Mouse (Mus musculus) limb, embryonic 14.5 days (tissue): ENCODE measurements around the gene Gpr22. TPM values are rescaled to one million over a fixed set of nuclear protein-coding genes. Genes with fewer than 3 reads are reported as not detected.

Source experiments
- ATAC-seq: fragments of 200-750 bp; cut with Nextera tagmentation; 2 replicates; pipeline ENCODE4 v1.8.0; 2017; ENCODE audit warnings: low read depth, moderate number of reproducible peaks, moderate TSS enrichment; ENCODE audit not compliant: low FRiP score
- DNase-seq: peaks from one replicate; pipeline ENCODE4 v3.0.0-alpha.2; 2015; ENCODE audit warnings: low spot score
- H3K27ac ChIP-seq: fragments of 300-500 bp; sonication (generic); replicated peaks from 2 replicates; pipeline ENCODE4 v1.5.1; 2014; ENCODE audit warnings: low read depth, mild to moderate bottlenecking, low read length, moderate library complexity, mixed read lengths
- H3K27me3 ChIP-seq: fragments of 300-500 bp; sonication (generic); 2 replicates; pipeline ENCODE4 v1.6.1; 2014; ENCODE audit warnings: low read length, mixed read lengths; ENCODE audit not compliant: control insufficient read depth, insufficient read depth
- H3K36me3 ChIP-seq: fragments of 300-500 bp; sonication (generic); 2 replicates; pipeline ENCODE4 v1.6.1; 2014; ENCODE audit warnings: mild to moderate bottlenecking, low read length, moderate library complexity, mixed read lengths; ENCODE audit not compliant: control insufficient read depth, insufficient read depth
- H3K4me1 ChIP-seq: fragments of 300-500 bp; sonication (generic); 2 replicates; pipeline ENCODE4 v1.6.1; 2014; ENCODE audit warnings: antibody characterized with exemption, low read length, mixed read lengths; ENCODE audit not compliant: control insufficient read depth, insufficient read depth
- H3K4me2 ChIP-seq: fragments of 300-500 bp; sonication (generic); replicated peaks from 2 replicates; pipeline ENCODE4 v1.6.1; 2014; ENCODE audit warnings: low read depth, mild to moderate bottlenecking, low read length, moderate library complexity; ENCODE audit not compliant: severe bottlenecking
- H3K4me3 ChIP-seq: fragments of 300-500 bp; sonication (generic); replicated peaks from 2 replicates; pipeline ENCODE4 v1.5.1; 2014; ENCODE audit warnings: low read length
- H3K9ac ChIP-seq: fragments of 300-500 bp; sonication (generic); 2 replicates; pipeline ENCODE4 v1.6.1; 2014; ENCODE audit warnings: mild to moderate bottlenecking, low read depth, low read length, moderate library complexity; ENCODE audit not compliant: severe bottlenecking
- H3K9me3 ChIP-seq: fragments of 300-500 bp; sonication (generic); 2 replicates; pipeline ENCODE4 v1.6.1; 2016; ENCODE audit warnings: low read length; ENCODE audit not compliant: control insufficient read depth
- POLR2A ChIP-seq: fragments of 200-500 bp; IDR thresholded peaks from 2 replicates; pipeline ENCODE4 v1.8.0; 2012; ENCODE audit warnings: inconsistent platforms, mild to moderate bottlenecking, moderate library complexity, borderline replicate concordance; ENCODE audit not compliant: insufficient read depth, insufficient read length; ENCODE audit errors: extremely low read depth
- WGBS: fragments of 180-500 bp; shearing (Covaris S2); extraction: QIAGEN DNeasy Blood & Tissue Kit; methylation state at CpG from one replicate; pipeline ENCODE4 v1.1.7; 2014; 5-methylcytosine and 5-hydroxymethylcytosine counted together
- polyA plus RNA-seq, 2 experiments: library from polyadenylated mRNA; depleted of rRNA in 1 of 2; stranded (reverse) in 1 of 2; unstranded in 1 of 2; fragments of >200 nt; fragmentation: Nextera tagmentation in 1 of 2; extraction: Ambion mirVana in 1 of 2; gene quantifications; 2 replicates each; pipeline versions ENCODE4 v1.2.1 to v1.2.3; 2012 to 2014

The Gpr22 gene
- polyA plus RNA-seq, 2 experiments, result 0.14 to 0.32 TPM

- Histone ChIP-seq H3K9me3 (no peaks in the 10 kb centered on the region), H3K27me3 (no peaks in the 10 kb centered on the region), H3K4me2 (no peak overlapping the region), H3K9ac (no peak overlapping the region), H3K27ac (no peak overlapping the region), H3K36me3 (peaks cover 20% of the 10 kb centered on the region), H3K4me1 (no peaks in the 10 kb centered on the region), H3K4me3 (no peak overlapping the region)
- no peak for ATAC-seq
- 87% methylated on average over 3 of the region's 3 CpGs for WGBS
- DNase-seq, result no peak
- TF ChIP-seq POLR2A, result no peak
Observed at GRCm38 (mm10) chr12:31686679-31687078, 27.1 kb downstream of the Gpr22 start.

DNA sequence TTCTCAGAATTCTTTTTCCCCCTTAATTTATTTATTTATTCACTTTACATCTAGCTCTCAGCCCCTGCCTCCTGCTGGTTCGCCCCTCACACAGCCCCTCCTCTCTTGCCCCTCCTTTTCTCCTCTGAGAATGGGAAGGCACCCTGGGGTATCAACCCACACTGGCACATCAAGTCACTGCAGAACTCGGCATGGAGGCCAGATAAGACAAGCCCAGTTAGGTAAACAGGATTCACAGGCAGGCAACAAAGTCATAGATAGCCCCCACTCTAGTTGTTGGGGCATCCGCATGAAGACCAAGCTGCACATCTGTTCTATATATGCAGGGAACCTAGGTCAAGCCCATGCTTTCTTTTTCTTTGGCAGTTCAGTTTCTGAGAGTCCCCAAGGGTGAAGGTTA lies 46.6 kb downstream of the Gpr22 start:
- WGBS, result 71% methylated on average over 3 of the region's 3 CpGs
- no peaks in the 10 kb centered on the region for H3K9me3 ChIP-seq
- H3K36me3 ChIP-seq, result peaks cover 63% of the 10 kb centered on the region
- H3K4me1 ChIP-seq, result no peaks in the 10 kb centered on the region
- ATAC-seq, result no peak
- DNase-seq, result no peak
- H3K4me2 ChIP-seq, result no peak overlapping the region
- H3K9ac ChIP-seq, result no peak overlapping the region
- H3K27ac ChIP-seq, result no peak overlapping the region
- H3K27me3 ChIP-seq, result no peaks in the 10 kb centered on the region
- H3K4me3 ChIP-seq, result no peak overlapping the region
- TF ChIP-seq POLR2A, result no peak

DNA sequence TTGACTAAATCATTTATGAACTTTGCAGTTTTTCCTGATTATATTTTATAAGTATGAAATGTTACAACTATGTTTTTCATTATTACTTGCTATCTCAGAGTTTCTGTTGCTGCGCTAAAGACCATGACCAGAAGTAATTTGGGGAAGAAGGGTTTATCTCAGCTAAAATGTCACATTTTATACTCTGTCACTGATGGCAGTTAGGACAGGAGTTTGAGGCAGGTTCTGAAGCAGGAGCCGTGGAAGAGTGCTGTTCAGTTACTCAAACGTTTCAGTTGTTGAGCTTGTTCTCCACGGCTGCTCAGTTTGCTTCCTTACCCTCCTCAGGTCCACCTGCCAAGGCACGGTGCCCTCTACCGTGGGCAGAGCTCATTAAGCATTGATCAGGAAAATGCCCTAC lies 47.7 kb downstream of the Gpr22 start:
- no peak for TF ChIP-seq POLR2A
- no peak overlapping the region for H3K9ac ChIP-seq
- peaks cover 60% of the 10 kb centered on the region for H3K36me3 ChIP-seq
- H3K27me3 ChIP-seq, result no peaks in the 10 kb centered on the region
- no peaks in the 10 kb centered on the region for H3K4me1 ChIP-seq
- DNase-seq, result no peak
- 75% methylated on average over 6 of the region's 6 CpGs for WGBS
- H3K4me3 ChIP-seq, result no peak overlapping the region
- no peaks in the 10 kb centered on the region for H3K9me3 ChIP-seq
- H3K4me2 ChIP-seq, result no peak overlapping the region
- H3K27ac ChIP-seq, result no peak overlapping the region
- no peak for ATAC-seq

Other genes starting within 250 kb of the Gpr22 start
- 11.2 and 12.2 TPM in 2 replicates for gene Cbll1, start 214.3 kb downstream of the Gpr22 start, polyA plus RNA-seq (2012; rRNA removed)
- gene Cbll1, start 214.3 kb downstream of the Gpr22 start, polyA plus RNA-seq (2014; fragmentation: Nextera tagmentation; extraction: Ambion mirVana), result 16.9 and 19.7 TPM in 2 replicates
- gene Slc26a4, start 154.0 kb downstream of the Gpr22 start, polyA plus RNA-seq (2012; rRNA removed), result 0.05 and 0.06 TPM in 2 replicates
- gene Slc26a4, start 154.0 kb downstream of the Gpr22 start, polyA plus RNA-seq (2014; fragmentation: Nextera tagmentation; extraction: Ambion mirVana), result not detected in 2 replicates
- 10.3 and 13.5 TPM in 2 replicates for gene Bcap29, start 79.3 kb downstream of the Gpr22 start, polyA plus RNA-seq (2012; rRNA removed)
- 32.5 and 34.0 TPM in 2 replicates for gene Bcap29, start 79.3 kb downstream of the Gpr22 start, polyA plus RNA-seq (2014; fragmentation: Nextera tagmentation; extraction: Ambion mirVana)
- gene Dus4l, start 59.1 kb downstream of the Gpr22 start, polyA plus RNA-seq (2012; rRNA removed), result 10.6 and 14.1 TPM in 2 replicates
- gene Dus4l, start 59.1 kb downstream of the Gpr22 start, polyA plus RNA-seq (2014; fragmentation: Nextera tagmentation; extraction: Ambion mirVana), result 14.1 and 15.1 TPM in 2 replicates
- gene Cog5, start 59.1 kb downstream of the Gpr22 start, polyA plus RNA-seq (2012; rRNA removed), result 39.1 and 43.4 TPM in 2 replicates
- 36.9 and 38.0 TPM in 2 replicates for gene Cog5, start 59.1 kb downstream of the Gpr22 start, polyA plus RNA-seq (2014; fragmentation: Nextera tagmentation; extraction: Ambion mirVana)
- 102 and 122 TPM in 2 replicates for gene Hbp1, start 236.6 kb upstream of the Gpr22 start, polyA plus RNA-seq (2012; rRNA removed)
- gene Hbp1, start 236.6 kb upstream of the Gpr22 start, polyA plus RNA-seq (2014; fragmentation: Nextera tagmentation; extraction: Ambion mirVana), result 142 and 157 TPM in 2 replicates